Mouse (Mus musculus) liver, embryonic 14.5 days (tissue): ENCODE data around the gene Plaur. TPM values are rescaled to one million over a fixed set of nuclear protein-coding genes. Genes with fewer than 3 reads are reported as not detected.
"Not testable (repeated sequence)": the region's sequence is repeated elsewhere in the genome, so short reads cannot be mapped to it uniquely, and the experiment has no call there.

Experiments
- ATAC-seq: fragments of 200-750 bp; cut with Nextera tagmentation; 2 replicates; pipeline ENCODE4 v1.8.0; 2017; ENCODE audit warnings: moderate number of reproducible peaks, mild to moderate bottlenecking, moderate library complexity; ENCODE audit not compliant: insufficient read depth
- DNase-seq, 3 experiments: peaks; one replicate each; pipeline ENCODE4 v3.0.0-alpha.2; 2012 to 2013; ENCODE audit warnings: low read depth in 3 of 3, low spot score in 3 of 3
- H3K27ac ChIP-seq: fragments of 300-500 bp; sonication (generic); 2 replicates; pipeline ENCODE4 v1.5.1; 2014; ENCODE audit warnings: moderate library complexity, mild to moderate bottlenecking, control low read depth, inconsistent platforms
- H3K27me3 ChIP-seq: fragments of 300-500 bp; sonication (generic); 2 replicates; pipeline ENCODE4 v1.6.1; 2014; ENCODE audit warnings: mild to moderate bottlenecking, low read length, moderate library complexity; ENCODE audit not compliant: control insufficient read depth, insufficient read depth
- H3K36me3 ChIP-seq: fragments of 300-500 bp; sonication (generic); replicated peaks from 2 replicates; pipeline ENCODE4 v1.6.1; 2014; ENCODE audit warnings: low read depth; ENCODE audit not compliant: control insufficient read depth, insufficient read depth
- H3K4me1 ChIP-seq, 2 experiments: fragments of 200-500 bp in 1 of 2; fragments of 300-500 bp in 1 of 2; sonication (generic) in 1 of 2; replicated peaks; 2 replicates each; pipeline ENCODE4 v1.6.1; 2012 to 2014; ENCODE audit warnings: antibody characterized with exemption in 1 of 2, inconsistent platforms in 1 of 2, low read length in 1 of 2; ENCODE audit not compliant: control insufficient read depth in 2 of 2, insufficient read depth in 2 of 2
- H3K4me2 ChIP-seq: fragments of 300-500 bp; sonication (generic); 2 replicates; pipeline ENCODE4 v1.6.1; 2014; ENCODE audit warnings: low read depth, mild to moderate bottlenecking, control low read depth, moderate library complexity
- H3K4me3 ChIP-seq, 2 experiments: fragments of 200-500 bp in 1 of 2; fragments of 300-500 bp in 1 of 2; sonication (generic) in 1 of 2; 2 replicates each; pipeline ENCODE4 v1.5.1; 2012 to 2014; ENCODE audit warnings: low read depth in 2 of 2, low read length in 2 of 2, mild to moderate bottlenecking in 2 of 2, control low read depth in 1 of 2, inconsistent platforms in 1 of 2, moderate library complexity in 1 of 2; ENCODE audit not compliant: insufficient read depth in 1 of 2
- H3K9ac ChIP-seq: fragments of 300-500 bp; sonication (generic); replicated peaks from 2 replicates; pipeline ENCODE4 v1.6.1; 2014; ENCODE audit warnings: mild to moderate bottlenecking, control low read depth, moderate library complexity
- H3K9me3 ChIP-seq: fragments of 300-500 bp; sonication (generic); 2 replicates; pipeline ENCODE4 v1.6.1; 2016; ENCODE audit warnings: low read length, mixed read lengths; ENCODE audit not compliant: control insufficient read depth
- CTCF ChIP-seq: IDR thresholded peaks from 2 replicates; pipeline ENCODE4 v1.5.1; 2016; ENCODE audit warnings: antibody characterized with exemption, low read depth, control low read depth
- EP300 ChIP-seq: IDR thresholded peaks from 2 replicates; pipeline ENCODE4 v1.6.1; 2016; ENCODE audit warnings: antibody characterized with exemption, low read depth
- WGBS: fragments of 180-500 bp; shearing (Covaris S2); extraction: QIAGEN DNeasy Blood & Tissue Kit; methylation state at CpG from one replicate; pipeline ENCODE4 v1.1.7; 2014; ENCODE audit not compliant: insufficient replicate concordance; 5-methylcytosine and 5-hydroxymethylcytosine counted together
- polyA plus RNA-seq, 2 experiments: library from polyadenylated mRNA; depleted of rRNA in 1 of 2; stranded (reverse) in 1 of 2; unstranded in 1 of 2; fragments of >200 nt; fragmentation: Nextera tagmentation in 1 of 2; extraction: Ambion mirVana in 1 of 2; gene quantifications; 2 replicates each; pipeline versions ENCODE4 v1.2.1 to v1.2.3; 2012 to 2014

Gene Plaur
- polyA plus RNA-seq, 2 experiments: 2.1 to 3.5 TPM

DNA sequence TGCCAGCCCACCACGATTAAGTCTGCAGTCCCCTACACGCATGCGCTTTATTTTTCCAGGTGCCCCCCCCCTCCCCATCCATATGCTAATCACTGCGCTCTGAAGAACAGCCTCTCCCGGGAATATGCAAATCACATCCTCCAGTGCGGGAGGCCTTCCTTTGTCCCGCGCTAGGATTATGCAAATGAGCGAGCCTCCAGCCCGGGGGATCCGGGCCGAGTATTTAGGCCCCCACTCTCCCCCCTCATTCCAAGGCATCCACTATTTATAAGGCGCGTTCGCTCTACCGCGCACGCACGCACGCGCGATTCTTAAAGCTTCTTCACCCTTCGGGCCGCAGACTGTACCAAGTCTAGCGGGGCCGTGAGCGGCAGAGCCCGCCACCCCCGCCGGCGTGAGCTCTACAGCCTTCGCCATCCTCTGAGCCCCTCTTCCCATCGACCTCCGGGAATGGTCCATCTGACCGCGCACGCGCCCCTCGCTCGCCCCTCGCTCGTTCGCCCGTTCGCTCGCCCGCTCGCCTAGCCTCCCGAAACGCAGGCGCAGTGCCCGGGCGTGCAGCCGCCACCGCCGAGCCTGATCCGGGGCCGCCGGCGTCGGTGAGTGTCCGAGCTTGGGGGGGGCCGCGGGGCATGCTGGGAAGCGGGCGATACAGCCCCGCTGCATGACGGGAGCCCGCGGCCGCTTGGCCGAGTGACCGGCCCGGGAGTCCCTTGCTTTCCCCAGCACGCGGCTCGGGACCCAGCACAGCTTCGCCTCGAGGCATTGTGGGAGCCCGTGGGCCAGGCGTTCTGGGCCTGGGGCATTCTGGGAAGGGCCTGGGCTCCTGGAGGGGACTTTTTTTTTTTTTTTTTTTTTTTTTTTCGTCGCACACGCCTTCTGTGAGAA, 44.8 kb downstream of the Plaur start, which contains the start of gene Zfp428:
Gene Zfp428 (plus strand): TSS at position 169 of the 888 bp plus-strand sequence.
- no peaks in the 10 kb centered on the region for H3K9me3 ChIP-seq
- under 1% methylated on average over 84 of the region's 84 CpGs for WGBS
- H3K27ac ChIP-seq: no peak within 1 kb of the TSS
- TF ChIP-seq CTCF (no peak), EP300 (no peak)
- peak; percentile 50 to 55 (median 53) for DNase-seq
- H3K4me2 ChIP-seq: peak within 1 kb of the TSS; percentile 93
- peak within 1 kb of the TSS; percentile 66 to 81 for H3K4me3 ChIP-seq
- H3K27me3 ChIP-seq: peaks cover 12% of the 10 kb centered on the region
- peak within 1 kb of the TSS; percentile 75 for H3K9ac ChIP-seq
- ATAC-seq: peak; percentile 83
- H3K4me1 ChIP-seq: peaks cover 0 to 10% of the 10 kb centered on the region in 2 experiments; a peak in 3 of 4 replicates
- H3K36me3 ChIP-seq: no peaks in the 10 kb centered on the region

DNA sequence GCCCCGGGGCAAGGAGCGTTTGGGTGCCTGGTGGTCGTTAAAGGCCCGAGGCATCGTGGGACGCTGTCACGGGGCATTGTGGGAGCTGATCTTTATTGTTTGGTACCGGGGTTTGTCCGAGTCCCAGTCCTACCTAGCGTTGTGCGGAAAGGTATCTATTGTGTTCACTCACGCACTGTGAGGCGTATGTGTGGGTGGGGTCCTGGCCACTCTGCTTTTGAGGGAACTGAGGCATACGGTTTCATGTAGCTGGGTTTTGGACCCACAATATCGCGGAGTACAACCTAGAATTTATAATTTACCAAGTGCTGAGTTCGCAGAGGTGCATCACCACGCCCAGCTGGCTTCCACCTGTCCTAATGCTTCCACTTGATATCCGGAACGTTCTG, 45.4 kb downstream of the Plaur start:
- TF ChIP-seq CTCF: no peak
- TF ChIP-seq EP300: no peak
- ATAC-seq (no peak), DNase-seq (no peak)
- no peaks in the 10 kb centered on the region for H3K36me3 ChIP-seq
- 2% methylated on average over 20 of the region's 20 CpGs for WGBS
- H3K9ac ChIP-seq: peak overlapping the region; percentile 75
- peaks cover 0 to 10% of the 10 kb centered on the region in 2 experiments; a peak in 3 of 4 replicates for H3K4me1 ChIP-seq
- peaks cover 12% of the 10 kb centered on the region; the same call in 1 of the 2 replicates for H3K27me3 ChIP-seq
- H3K4me2 ChIP-seq: peak overlapping the region; percentile 93
- peak overlapping the region; percentile 66 to 81 for H3K4me3 ChIP-seq
- no peak overlapping the region for H3K27ac ChIP-seq
- no peaks in the 10 kb centered on the region for H3K9me3 ChIP-seq

DNA sequence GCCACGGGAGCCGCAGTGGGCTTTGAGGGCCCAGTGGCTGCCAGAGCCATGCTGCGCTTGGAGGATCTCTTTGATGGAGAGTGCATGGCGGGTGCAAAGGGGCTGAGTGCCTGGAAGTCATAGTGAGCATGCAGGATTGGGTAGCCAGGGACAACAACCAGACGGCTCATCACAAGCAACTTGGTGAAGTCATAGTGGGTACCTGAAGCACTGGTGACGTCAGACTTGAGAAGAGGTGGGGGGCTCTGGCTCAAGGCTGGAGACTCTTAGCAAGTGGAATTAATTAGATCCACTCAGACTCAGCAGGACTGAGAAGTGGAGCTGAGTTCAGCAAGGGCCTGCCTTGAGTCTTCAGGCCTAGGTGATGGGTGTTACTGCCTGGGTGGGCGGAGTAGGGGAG, 50.1 kb downstream of the Plaur start, which contains the start of gene AC161166.1:
Gene AC161166.1 (minus strand): TSS at position 101 of the 400 bp plus-strand sequence.
- ATAC-seq (no peak), DNase-seq (no peak)
- Histone ChIP-seq H3K27ac (no peak within 1 kb of the TSS), H3K4me1 (peaks cover 0 to 4% of the 10 kb centered on the region in 2 experiments; a peak in 3 of 4 replicates), H3K36me3 (no peaks in the 10 kb centered on the region), H3K4me3 (no peak within 1 kb of the TSS), H3K9me3 (no peaks in the 10 kb centered on the region), H3K9ac (no peak within 1 kb of the TSS), H3K27me3 (no peaks in the 10 kb centered on the region), H3K4me2 (no peak within 1 kb of the TSS)
- TF ChIP-seq EP300 (no peak), CTCF (no peak)
- WGBS: 66% methylated on average over 7 of the region's 7 CpGs

DNA sequence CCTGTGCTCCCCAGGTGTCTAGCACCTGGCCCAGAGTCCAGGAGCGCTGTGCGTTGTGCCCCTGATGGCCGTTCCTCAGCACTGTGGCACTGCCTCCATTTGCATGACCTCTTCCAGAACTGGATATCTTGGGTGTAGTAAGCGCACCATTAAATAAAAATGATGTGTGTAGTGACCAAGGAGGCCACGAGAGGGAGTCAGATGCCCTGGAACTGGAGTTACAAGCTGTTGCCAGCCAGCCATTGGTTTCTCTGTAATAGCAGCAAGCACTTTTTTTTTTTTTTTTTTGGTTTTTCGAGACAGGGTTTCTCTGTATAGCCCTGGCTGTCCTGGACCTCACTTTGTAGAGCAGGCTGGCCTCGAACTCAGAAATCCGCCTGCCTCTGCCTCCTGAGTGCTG, 54.0 kb downstream of the Plaur start:
- H3K9ac ChIP-seq, H3K4me3 ChIP-seq, H3K4me2 ChIP-seq, ATAC-seq, H3K27ac ChIP-seq, H3K36me3 ChIP-seq, H3K9me3 ChIP-seq, H3K4me1 ChIP-seq, H3K27me3 ChIP-seq, DNase-seq: not testable (repeated sequence)
- WGBS: 60% methylated on average over 8 of the region's 8 CpGs
- TF ChIP-seq CTCF: peak; percentile 38

DNA sequence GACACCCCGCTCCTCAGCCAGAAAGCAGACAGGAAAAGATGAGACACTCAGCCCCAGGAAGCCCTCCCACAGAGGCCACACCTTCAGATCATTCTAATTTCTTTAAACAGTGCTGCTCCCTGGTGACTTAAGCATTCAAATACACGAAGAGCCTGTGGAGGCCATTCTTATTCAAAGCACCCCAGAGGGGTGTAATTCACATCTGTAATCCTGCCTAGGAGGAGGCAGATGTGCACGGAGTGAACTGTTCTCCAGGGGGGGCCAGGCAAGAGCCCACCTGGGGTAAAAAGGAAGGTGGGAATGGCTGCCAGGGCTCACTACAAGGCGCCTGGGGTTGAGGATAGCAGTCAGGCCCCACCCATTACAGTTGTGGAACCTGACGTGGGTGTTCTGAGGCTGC, 54.8 kb downstream of the Plaur start:
- H3K4me2 ChIP-seq: no peak overlapping the region
- no peak for DNase-seq
- H3K9me3 ChIP-seq: no peaks in the 10 kb centered on the region
- TF ChIP-seq EP300 (no peak), CTCF (no peak)
- no peaks in the 10 kb centered on the region for H3K27me3 ChIP-seq
- WGBS: 52% methylated on average over 5 of the region's 5 CpGs
- no peak overlapping the region for H3K9ac ChIP-seq
- ATAC-seq: no peak
- H3K27ac ChIP-seq: no peak overlapping the region
- no peak overlapping the region for H3K4me3 ChIP-seq
- H3K36me3 ChIP-seq: no peaks in the 10 kb centered on the region
- no peaks in the 10 kb centered on the region for H3K4me1 ChIP-seq
